ENCODE assay signal across 8 mouse cellular contexts in genomic region chr4:141010941-141011429, GRCm38 (mm10). TPM values are rescaled to one million over a fixed set of nuclear protein-coding genes. Genes with fewer than 3 reads are reported as not detected.
DNase-seq lines count a peak whose midpoint lies in the region; ATAC-seq lines count a peak whose summit lies in the region.

No protein-coding gene starts in this region.

- H3K4me1 ChIP-seq in heart, embryonic 16.5 days (ENCODE audit: control insufficient read depth, insufficient read depth, low read length) = peaks cover 26% of the 10 kb centered on the region
- H3K4me1 ChIP-seq in limb, embryonic 15.5 days = peaks cover 55% of the 10 kb centered on the region
- H3K4me1 ChIP-seq in neural tube, embryonic 13.5 days (replicated peaks) = peaks cover 43% of the 10 kb centered on the region

- peak overlapping the region; percentile 82 for H3K9ac ChIP-seq in heart, embryonic 16.5 days (ENCODE audit: low read length)
- peak overlapping the region; percentile 84 for H3K9ac ChIP-seq in limb, embryonic 15.5 days
- peak overlapping the region; percentile 90 for H3K9ac ChIP-seq in neural tube, embryonic 13.5 days

- H3K9me3 ChIP-seq in heart, embryonic 16.5 days (replicated peaks; ENCODE audit: control insufficient read depth, low read length) = no peaks in the 10 kb centered on the region
- H3K9me3 ChIP-seq in limb, embryonic 15.5 days = no peaks in the 10 kb centered on the region
- H3K9me3 ChIP-seq in neural tube, embryonic 13.5 days = no peaks in the 10 kb centered on the region

- peak; percentile 81 for DNase-seq in 3T3-L1 (ENCODE audit: low read depth, low spot score)
- DNase-seq in embryo, embryonic 11 days = peak; percentile 82
- no peak for DNase-seq in adrenal gland, adult 8-10 months
- DNase-seq in thymus, postnatal 14 days = no peak
- no peak for DNase-seq in yolk sac, embryonic 10.5 days (ENCODE audit: low spot score)

- WGBS in heart, embryonic 16.5 days = 3% methylated on average over 17 of the region's 17 CpGs
- WGBS in limb, embryonic 15.5 days = under 1% methylated on average over 17 of the region's 17 CpGs
- WGBS in neural tube, embryonic 13.5 days = under 1% methylated on average over 17 of the region's 17 CpGs

- H3K27me3 ChIP-seq in heart, embryonic 16.5 days (ENCODE audit: control insufficient read depth, insufficient read depth, low read length) = no peaks in the 10 kb centered on the region
- H3K27me3 ChIP-seq in limb, embryonic 15.5 days = no peaks in the 10 kb centered on the region
- no peaks in the 10 kb centered on the region for H3K27me3 ChIP-seq in neural tube, embryonic 13.5 days

- peak overlapping the region; percentile 87 for H3K4me2 ChIP-seq in heart, embryonic 16.5 days (ENCODE audit: low read depth, low read length)
- H3K4me2 ChIP-seq in limb, embryonic 15.5 days = peak overlapping the region; percentile 60
- peak overlapping the region; percentile 85 for H3K4me2 ChIP-seq in neural tube, embryonic 13.5 days

- peak; percentile 14; the same call in 1 of the 2 replicates for ATAC-seq in heart, embryonic 16.5 days (replicated peaks; ENCODE audit: extremely low read depth, insufficient read depth, low FRiP score)
- ATAC-seq in limb, embryonic 15.5 days (ENCODE audit: insufficient number of reproducible peaks, low FRiP score, low TSS enrichment, low read depth) = no peak
- peak; percentile 54 for ATAC-seq in neural tube, embryonic 13.5 days (ENCODE audit: low read depth)

- H3K36me3 ChIP-seq in heart, embryonic 16.5 days (ENCODE audit: control insufficient read depth, insufficient read depth) = peaks cover 13% of the 10 kb centered on the region
- peaks cover 52% of the 10 kb centered on the region for H3K36me3 ChIP-seq in limb, embryonic 15.5 days
- H3K36me3 ChIP-seq in neural tube, embryonic 13.5 days = peaks cover 62% of the 10 kb centered on the region

- H3K27ac ChIP-seq in heart, embryonic 16.5 days (ENCODE audit: low read length) = peak overlapping the region; percentile 75
- H3K27ac ChIP-seq in limb, embryonic 15.5 days = peak overlapping the region; percentile 91
- peak overlapping the region; percentile 85 for H3K27ac ChIP-seq in neural tube, embryonic 13.5 days (replicated peaks)

- peak overlapping the region; percentile 73 for H3K4me3 ChIP-seq in heart, embryonic 16.5 days (ENCODE audit: low read length)
- H3K4me3 ChIP-seq in limb, embryonic 15.5 days = peak overlapping the region; percentile 71
- H3K4me3 ChIP-seq in neural tube, embryonic 13.5 days = peak overlapping the region; percentile 74

RNA-seq across cellular contexts. Expression of gene Mfap2, which starts 0.8 kb away (rescaled TPM):
- polyA plus RNA-seq in heart, embryonic 16.5 days (2015; fragmentation: Nextera tagmentation; extraction: Ambion mirVana) = 197 and 233 TPM in 2 replicates
- 958 and 1,066 TPM in 2 replicates for polyA plus RNA-seq in limb, embryonic 15.5 days (2015; fragmentation: Nextera tagmentation; extraction: Ambion mirVana)
- 248 and 255 TPM in 2 replicates for polyA plus RNA-seq in neural tube, embryonic 13.5 days (2015; fragmentation: Nextera tagmentation; extraction: Ambion mirVana)
- total RNA-seq in adrenal gland, adult 8-10 months (2022) = 10 to 100 TPM in 2 of 4 experiments, 1 to 10 TPM in 2; 9.1 to 12.3 (median 10.3) TPM

RNA-seq across cellular contexts. Expression of gene Atp13a2, which starts 24.3 kb away (rescaled TPM):
- 28.9 and 30.7 TPM in 2 replicates for polyA plus RNA-seq in heart, embryonic 16.5 days (2015; fragmentation: Nextera tagmentation; extraction: Ambion mirVana)
- polyA plus RNA-seq in limb, embryonic 15.5 days (2015; fragmentation: Nextera tagmentation; extraction: Ambion mirVana) = 37.3 and 41.0 TPM in 2 replicates
- polyA plus RNA-seq in neural tube, embryonic 13.5 days (2015; fragmentation: Nextera tagmentation; extraction: Ambion mirVana) = 133 and 144 TPM in 2 replicates
- total RNA-seq in adrenal gland, adult 8-10 months (2022) = 10 to 100 TPM; 40.4 to 56.6 (median 46.2) TPM

RNA-seq across cellular contexts. Expression of gene Crocc, which starts 49.4 kb away (rescaled TPM):
- 3.0 and 4.2 TPM in 2 replicates for polyA plus RNA-seq in heart, embryonic 16.5 days (2015; fragmentation: Nextera tagmentation; extraction: Ambion mirVana)
- polyA plus RNA-seq in limb, embryonic 15.5 days (2015; fragmentation: Nextera tagmentation; extraction: Ambion mirVana) = 4.0 and 5.8 TPM in 2 replicates
- polyA plus RNA-seq in neural tube, embryonic 13.5 days (2015; fragmentation: Nextera tagmentation; extraction: Ambion mirVana) = 4.9 and 7.2 TPM in 2 replicates
- 10 to 100 TPM in 3 of 4 experiments, 1 to 10 TPM in 1; 8.4 to 22.2 (median 13.2) TPM for total RNA-seq in adrenal gland, adult 8-10 months (2022)

RNA-seq across cellular contexts. Expression of gene Sdhb, which starts 50.0 kb away (rescaled TPM):
- polyA plus RNA-seq in heart, embryonic 16.5 days (2015; fragmentation: Nextera tagmentation; extraction: Ambion mirVana) = 1,158 and 1,167 TPM in 2 replicates
- 333 and 348 TPM in 2 replicates for polyA plus RNA-seq in limb, embryonic 15.5 days (2015; fragmentation: Nextera tagmentation; extraction: Ambion mirVana)
- 473 and 497 TPM in 2 replicates for polyA plus RNA-seq in neural tube, embryonic 13.5 days (2015; fragmentation: Nextera tagmentation; extraction: Ambion mirVana)
- 100 to 1,000 TPM; 248 to 401 (median 344) TPM for total RNA-seq in adrenal gland, adult 8-10 months (2022)

Comparison
In these comparisons a context has a peak if more than half of its experiments do, and no peak if none do; other contexts are left out.
1. DNase-seq: peak in 3T3-L1 (single experiment) and embryo, embryonic 11 days (single experiment); none in adrenal gland, adult 8-10 months (single experiment), thymus, postnatal 14 days (single experiment) and yolk sac, embryonic 10.5 days (single experiment).
2. Peak in every context shown above with its lines, with median percentiles within 50 percentile points of each other: H3K27ac ChIP-seq, H3K4me2 ChIP-seq, H3K4me3 ChIP-seq and H3K9ac ChIP-seq.